Mouse (Mus musculus) Patski (cell line): ENCODE data around the gene Pcmt1. TPM values are rescaled to one million over a fixed set of nuclear protein-coding genes. Genes with fewer than 3 reads are reported as not detected.
"Not testable (repeated sequence)": the region's sequence is repeated elsewhere in the genome, so short reads cannot be mapped to it uniquely, and the experiment has no call there.

Experiments
- ATAC-seq: fragments of 100-300 bp; one replicate; pipeline ENCODE4 v1.8.0; 2021
- CTCF ChIA-PET: fragments of 350-600 bp; sonication (Branson Sonifier 250); formaldehyde crosslinking; loops from one replicate; lab custom pipeline; 2022; ENCODE audit warnings: inconsistent platforms; lab: Charles Lee
- POLR2A ChIA-PET: fragments of 350-600 bp; sonication (Branson Sonifier 250); formaldehyde crosslinking; loops from one replicate; lab custom pipeline; 2022; ENCODE audit warnings: antibody characterized with exemption, inconsistent platforms; lab: Charles Lee
- DNase-seq: peaks from one replicate; pipeline ENCODE4 v3.0.0-alpha.2; 2011; ENCODE audit warnings: low read depth, low spot score
- H3K27me3 ChIP-seq: fragments of 371-371 bp; one replicate; pipeline ENCODE4 v1.5.1; 2021
- CTCF ChIP-seq: fragments of 100-300 bp; IDR thresholded peaks from one replicate; pipeline ENCODE4 v1.5.1; 2021
- in situ Hi-C: fragments of 300-500 bp; cut with MboI; formaldehyde crosslinking; loops from 3 replicates; pipeline ENCODE4 v1.11.1; 2018; ENCODE audit warnings: low pct_unique_long_range_greater_than_20kb, mixed read lengths
- polyA plus RNA-seq: library from polyadenylated mRNA; unstranded; gene quantifications from one replicate; pipeline ENCODE4 v1.2.3, GENCODE M21; 2021

Gene Pcmt1
- polyA plus RNA-seq, 1 experiment from 2014 or later = 66.8 TPM

GRCm38 (mm10) chr10:7614834-7615233 lies 66.1 kb downstream of the Pcmt1 start:
- DNase-seq (no peak), ATAC-seq (no peak)
- POLR2A ChIA-PET = no interaction called here
- H3K27me3 ChIP-seq = no peaks in the 10 kb centered on the region
- in situ Hi-C loops = no loop called here
- no peak for TF ChIP-seq CTCF
- CTCF ChIA-PET = interaction anchor here (0.9 to 2.2 kb wide), 2 partner anchors 11 to 14 kb away, joined by 3 to 8 read pairs; no protein-coding TSS in a partner anchor

GRCm38 (mm10) chr10:7612210-7612609 lies 68.7 kb downstream of the Pcmt1 start:
- in situ Hi-C loops, POLR2A ChIA-PET, H3K27me3 ChIP-seq, ATAC-seq, CTCF ChIA-PET, DNase-seq: not testable (repeated sequence)

- in situ Hi-C loops = no loop called here
- no peaks in the 10 kb centered on the region for H3K27me3 ChIP-seq
- ATAC-seq = no peak
- TF ChIP-seq CTCF = no peak
- ChIA-PET POLR2A (no interaction called here), CTCF (no interaction called here)
- DNase-seq = no peak
Observed at GRCm38 (mm10) chr10:7611647-7612046, 69.3 kb downstream of the Pcmt1 start.

- ChIA-PET CTCF (interaction anchor here (1.0 kb wide), 1 partner anchor 10 kb away, joined by 4 read pairs; no protein-coding TSS in a partner anchor), POLR2A (no interaction called here)
- ATAC-seq (no peak), DNase-seq (no peak)
- no peaks in the 10 kb centered on the region for H3K27me3 ChIP-seq
- in situ Hi-C loops = no loop called here
- no peak for TF ChIP-seq CTCF
Observed at GRCm38 (mm10) chr10:7608611-7609010, 72.3 kb downstream of the Pcmt1 start.

- ChIA-PET POLR2A (no interaction called here), CTCF (no interaction called here)
- H3K27me3 ChIP-seq = no peaks in the 10 kb centered on the region
- in situ Hi-C loops = no loop called here
- DNase-seq (no peak), ATAC-seq (no peak)
- TF ChIP-seq CTCF = no peak
Observed at GRCm38 (mm10) chr10:7606437-7606836, 74.5 kb downstream of the Pcmt1 start.

GRCm38 (mm10) chr10:7605168-7605567 lies 75.8 kb downstream of the Pcmt1 start:
- ChIA-PET CTCF (no interaction called here), POLR2A (no interaction called here)
- ATAC-seq = no peak
- no peak for DNase-seq
- no peaks in the 10 kb centered on the region for H3K27me3 ChIP-seq
- TF ChIP-seq CTCF = no peak
- in situ Hi-C loops = no loop called here

- H3K27me3 ChIP-seq = no peaks in the 10 kb centered on the region
- POLR2A ChIA-PET = interaction anchor here (0.6 kb wide), 1 partner anchor 131 kb away, joined by 3 read pairs; no protein-coding TSS in a partner anchor
- ATAC-seq = peak; percentile 86
- in situ Hi-C loops = no loop called here
- DNase-seq = no peak
- CTCF ChIA-PET = interaction anchor here (1.6 to 4.2 kb wide), 4 partner anchors 11 to 131 kb away, joined by 4 to 17 read pairs (median 10); partner anchors contain the start of gene Lrp11
- peak; percentile 95 for TF ChIP-seq CTCF
Observed at GRCm38 (mm10) chr10:7600647-7601046, 80.3 kb downstream of the Pcmt1 start.

GRCm38 (mm10) chr10:7598177-7598576 lies 82.8 kb downstream of the Pcmt1 start:
- no peak for DNase-seq
- ChIA-PET POLR2A (no interaction called here), CTCF (interaction anchor here (1.4 to 4.2 kb wide), 3 partner anchors 8 to 128 kb away, joined by 4 to 17 read pairs (median 5); partner anchors contain the start of gene Lrp11)
- H3K27me3 ChIP-seq = no peaks in the 10 kb centered on the region
- in situ Hi-C loops = no loop called here
- no peak for TF ChIP-seq CTCF
- no peak for ATAC-seq

- ChIA-PET POLR2A (no interaction called here), CTCF (interaction anchor here (1.1 kb wide), 1 partner anchor 223 kb away, joined by 3 read pairs; no protein-coding TSS in a partner anchor)
- no peak for DNase-seq
- no peak for TF ChIP-seq CTCF
- no peaks in the 10 kb centered on the region for H3K27me3 ChIP-seq
- ATAC-seq = no peak
- in situ Hi-C loops = no loop called here
Observed at GRCm38 (mm10) chr10:7596251-7596650, 84.7 kb downstream of the Pcmt1 start.

- no peak for ATAC-seq
- TF ChIP-seq CTCF = no peak
- DNase-seq = no peak
- ChIA-PET POLR2A (no interaction called here), CTCF (no interaction called here)
- no peaks in the 10 kb centered on the region for H3K27me3 ChIP-seq
- in situ Hi-C loops = no loop called here
Observed at GRCm38 (mm10) chr10:7594797-7595196, 86.1 kb downstream of the Pcmt1 start.

GRCm38 (mm10) chr10:7590792-7591191 lies 90.1 kb downstream of the Pcmt1 start:
- ChIA-PET CTCF (interaction anchor here (3.3 kb wide), 1 partner anchor 10 kb away, joined by 17 read pairs; no protein-coding TSS in a partner anchor), POLR2A (no interaction called here)
- ATAC-seq (no peak), DNase-seq (no peak)
- TF ChIP-seq CTCF = no peak
- no peaks in the 10 kb centered on the region for H3K27me3 ChIP-seq
- in situ Hi-C loops = no loop called here
